Mouse (Mus musculus) ovary, postnatal 36 days (tissue): Measurements from ENCODE around the gene Mdh1.
"Not testable (repeated sequence)": the region's sequence is repeated elsewhere in the genome, so short reads cannot be mapped to it uniquely, and the experiment has no call there.

Source experiments
- DNase-seq: peaks from one replicate; pipeline ENCODE4 v3.0.0; 2022; ENCODE audit warnings: low spot score, mixed read lengths

Mdh1 gene

DNA sequence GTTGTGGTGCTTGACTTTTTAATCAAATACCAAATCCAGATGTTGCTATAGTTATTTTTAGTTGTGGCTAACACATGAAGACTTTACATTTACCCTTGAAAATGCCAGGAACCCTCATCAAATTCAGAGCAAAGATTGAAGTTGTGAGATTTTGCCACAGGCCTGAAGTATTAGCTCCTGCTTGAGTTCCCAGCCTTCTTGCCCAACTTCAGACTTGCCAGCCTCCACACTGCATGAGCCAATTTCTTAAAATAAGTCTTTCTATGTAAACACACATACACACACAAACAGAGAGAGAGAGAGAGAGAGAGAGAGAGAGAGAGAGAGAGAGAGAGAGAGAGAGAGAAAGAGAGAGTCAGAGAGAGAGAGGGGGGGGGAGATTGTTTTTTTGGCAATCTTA, 26.2 kb downstream of the Mdh1 start:
- no peak for DNase-seq

DNA sequence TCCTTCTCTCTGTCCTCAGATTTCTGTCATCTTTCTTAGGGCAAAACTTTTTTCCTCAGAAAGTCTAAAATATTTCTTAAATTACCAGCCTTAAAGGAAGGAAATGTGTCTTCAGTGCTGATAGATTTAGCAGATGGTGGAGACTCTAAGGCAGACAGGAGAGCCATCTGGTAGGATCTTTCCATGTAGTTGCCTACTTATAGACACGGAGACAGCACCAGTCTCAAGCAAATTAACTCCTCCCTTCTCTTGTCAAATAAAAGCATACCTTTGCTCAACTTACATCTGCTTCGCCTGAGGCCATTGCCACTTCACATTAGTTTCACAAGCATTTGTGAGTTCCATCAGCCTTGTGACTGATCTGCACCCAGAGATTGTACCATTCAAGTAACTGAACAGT, 27.1 kb downstream of the Mdh1 start:
- no peak for DNase-seq

DNA sequence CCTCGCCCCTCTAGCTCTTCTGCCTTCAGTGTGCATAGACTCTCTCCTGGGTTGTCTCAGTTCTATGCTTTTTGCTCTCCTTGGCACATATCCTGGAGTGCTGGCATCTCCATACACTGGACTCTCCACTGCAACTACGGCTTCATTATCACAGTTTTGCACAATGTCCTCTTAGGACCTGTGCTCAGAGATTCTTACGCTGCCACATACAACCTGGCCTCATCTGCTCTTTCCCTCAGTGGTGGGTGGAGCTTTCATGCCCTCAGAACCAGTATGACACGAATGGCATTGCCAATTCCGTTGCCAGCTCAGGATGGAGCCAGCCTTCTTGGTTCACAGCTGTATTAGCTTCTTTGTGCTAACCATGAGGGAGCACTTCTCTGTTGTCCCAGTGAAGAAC, 29.4 kb downstream of the Mdh1 start:
- no peak for DNase-seq

DNA sequence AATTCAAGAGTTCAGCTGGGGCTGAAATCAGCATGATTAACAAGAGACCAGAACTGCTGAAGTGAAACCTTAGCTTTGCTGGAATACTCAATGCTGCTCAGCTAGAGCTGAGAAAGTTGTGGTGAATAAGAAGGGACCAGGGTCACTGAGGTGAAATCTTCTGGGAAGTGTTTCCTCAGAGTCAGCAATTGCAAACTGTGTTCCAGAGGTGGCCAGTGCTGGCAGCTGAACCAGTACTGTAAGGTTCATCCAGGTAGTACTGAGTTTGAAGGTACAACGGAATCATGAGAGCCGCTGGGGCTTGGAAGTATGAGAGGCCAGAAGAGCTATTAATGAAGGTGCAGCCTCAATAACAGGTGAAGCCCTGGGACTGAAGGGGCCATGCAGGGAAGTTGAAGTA, 31.5 kb downstream of the Mdh1 start:
- no peak for DNase-seq

DNA sequence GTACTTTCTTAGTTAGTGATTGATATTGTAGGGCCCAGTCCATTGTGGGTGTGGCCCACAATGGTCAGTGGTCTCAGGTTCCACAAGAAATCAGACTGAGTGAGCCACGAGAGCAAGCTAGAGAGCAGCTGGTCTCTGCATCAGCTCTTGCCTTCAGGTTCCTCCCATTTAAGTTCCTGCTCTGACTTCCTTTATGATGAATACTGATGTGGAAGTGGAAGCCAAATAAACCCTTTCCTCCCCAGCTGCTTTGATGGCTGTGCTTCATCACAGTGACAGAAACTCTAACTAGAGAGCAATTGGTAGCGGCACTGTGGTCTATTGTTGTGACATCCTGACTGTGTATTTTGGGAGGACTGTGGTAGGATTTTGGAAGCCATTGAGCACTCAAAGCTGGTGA, 32.1 kb downstream of the Mdh1 start:
- no peak for DNase-seq

DNA sequence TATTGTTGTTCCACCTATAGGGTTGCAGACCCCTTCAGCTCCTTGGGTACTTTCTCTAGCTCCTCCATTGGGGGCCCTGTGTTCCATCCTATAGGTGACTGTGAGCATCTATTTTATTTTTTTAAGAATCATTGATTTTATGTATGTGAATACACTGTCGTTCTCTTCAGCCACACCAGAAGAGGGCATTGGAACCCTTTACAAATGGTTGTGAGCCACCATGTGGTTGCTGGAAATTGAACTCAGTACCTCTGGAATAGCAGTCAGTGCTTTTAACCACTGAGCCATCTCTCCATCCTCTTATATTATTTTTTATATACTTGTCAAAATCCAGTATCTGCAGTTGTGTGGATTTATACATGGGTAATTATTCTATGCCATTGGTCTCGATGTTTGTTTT, 41.3 kb downstream of the Mdh1 start:
- DNase-seq = not testable (repeated sequence)

DNA sequence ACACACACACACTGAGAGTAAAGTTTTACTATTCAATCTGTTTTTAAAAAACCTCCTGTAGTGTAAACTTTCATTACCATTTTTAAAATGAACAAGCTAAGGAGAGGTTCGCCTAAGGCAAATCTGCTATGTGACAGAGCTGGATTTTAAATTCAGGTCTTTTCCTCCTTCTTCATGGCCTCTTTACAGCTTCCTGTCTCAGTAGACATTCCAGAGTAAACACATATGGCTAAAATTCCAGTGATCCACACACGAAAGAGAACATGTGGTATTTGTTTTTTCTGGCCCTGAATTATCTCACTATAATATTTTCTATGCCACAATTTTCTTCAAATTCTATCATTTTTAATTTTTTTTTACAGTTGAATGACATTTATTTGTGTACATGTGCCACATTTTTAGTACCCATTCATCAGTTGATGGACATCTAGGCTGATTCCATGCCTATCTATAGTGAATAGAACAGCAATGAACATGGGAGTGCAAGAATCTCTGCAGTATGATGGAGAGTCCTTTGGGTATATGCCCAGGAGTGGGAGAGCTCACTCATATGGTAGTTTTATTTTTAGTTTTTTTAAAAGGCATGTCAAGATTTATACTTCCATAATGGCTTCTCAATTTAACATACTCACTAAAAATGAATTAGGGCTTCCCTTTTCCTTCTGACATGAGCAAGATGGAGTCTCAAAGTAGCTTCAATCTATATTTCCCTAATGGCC, 43.3 kb downstream of the Mdh1 start:
- no peak for DNase-seq

DNA sequence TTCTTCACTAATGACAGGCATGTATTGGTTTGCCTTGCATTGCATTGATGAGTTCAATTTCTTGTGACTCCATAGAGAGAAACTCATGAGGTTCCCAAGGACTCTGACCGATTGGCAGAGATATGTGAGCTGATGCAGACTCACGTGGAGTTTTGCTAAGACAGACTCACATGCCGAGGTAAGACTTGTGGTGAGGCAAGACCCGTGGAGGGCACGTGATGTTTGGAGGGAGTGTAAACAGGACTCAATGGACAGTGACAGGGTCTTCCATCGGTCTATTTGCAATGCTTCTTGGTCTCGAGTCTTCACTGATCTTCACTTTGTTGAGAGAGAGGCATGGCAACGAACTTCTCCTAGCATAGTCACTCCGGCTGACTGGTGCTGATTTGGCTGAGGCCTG, 54.4 kb downstream of the Mdh1 start:
- no peak for DNase-seq

DNA sequence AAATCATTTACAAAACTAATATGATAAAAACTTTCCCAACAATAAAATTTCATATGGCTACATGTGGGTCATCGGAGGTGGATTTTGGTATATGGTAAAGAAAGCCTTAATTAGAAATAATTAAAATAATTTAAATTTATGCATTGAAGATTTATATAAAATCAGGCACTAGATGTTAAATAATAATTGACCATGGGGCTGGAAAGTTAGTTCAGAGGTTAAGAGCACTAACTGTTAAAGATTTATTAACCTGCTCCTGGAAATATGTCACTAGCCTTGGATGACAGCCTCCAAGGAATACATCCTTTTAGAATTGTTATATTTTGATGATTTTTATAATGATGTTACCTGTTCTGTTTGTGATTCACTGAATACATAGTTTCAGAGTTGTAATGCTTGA, 55.8 kb downstream of the Mdh1 start:
- not testable (repeated sequence) for DNase-seq

DNA sequence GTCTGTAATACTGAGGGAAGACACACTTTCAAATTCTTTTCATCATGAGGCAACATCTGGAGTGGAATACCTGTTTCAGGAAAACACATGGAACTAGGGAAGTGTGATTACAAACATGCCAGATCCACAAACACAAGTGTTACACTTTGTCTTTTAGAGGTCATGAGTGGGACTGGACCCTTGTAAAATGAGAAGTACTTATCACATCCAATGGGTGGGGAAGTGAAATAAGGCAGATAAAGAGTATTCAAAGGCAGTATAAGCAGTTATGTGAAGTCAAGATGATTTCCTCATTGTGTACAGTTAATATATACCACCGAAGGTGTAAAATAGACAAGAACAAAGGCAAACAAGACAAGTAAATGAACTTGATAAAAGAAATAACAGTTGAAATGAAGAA, 61.6 kb downstream of the Mdh1 start:
- DNase-seq = not testable (repeated sequence)

DNA sequence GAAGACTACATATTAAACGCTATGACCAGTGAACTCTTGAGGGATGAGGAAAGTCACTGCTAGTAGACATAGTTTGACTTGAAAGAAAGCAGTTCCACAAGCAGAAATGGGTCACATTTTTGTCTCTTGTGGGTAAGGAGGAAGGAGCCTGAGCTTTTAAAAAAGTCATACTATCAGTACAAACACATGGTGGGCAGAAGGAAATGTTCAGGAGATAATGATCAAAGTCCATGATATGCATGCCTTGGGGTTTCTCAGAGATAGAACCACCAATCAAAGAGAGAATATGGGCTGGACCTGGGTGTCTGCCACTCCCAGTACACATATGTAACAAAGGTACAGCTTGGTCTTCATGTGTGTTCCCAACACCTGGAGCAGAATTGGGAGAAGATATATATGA, 63.5 kb downstream of the Mdh1 start:
- DNase-seq = not testable (repeated sequence)

DNA sequence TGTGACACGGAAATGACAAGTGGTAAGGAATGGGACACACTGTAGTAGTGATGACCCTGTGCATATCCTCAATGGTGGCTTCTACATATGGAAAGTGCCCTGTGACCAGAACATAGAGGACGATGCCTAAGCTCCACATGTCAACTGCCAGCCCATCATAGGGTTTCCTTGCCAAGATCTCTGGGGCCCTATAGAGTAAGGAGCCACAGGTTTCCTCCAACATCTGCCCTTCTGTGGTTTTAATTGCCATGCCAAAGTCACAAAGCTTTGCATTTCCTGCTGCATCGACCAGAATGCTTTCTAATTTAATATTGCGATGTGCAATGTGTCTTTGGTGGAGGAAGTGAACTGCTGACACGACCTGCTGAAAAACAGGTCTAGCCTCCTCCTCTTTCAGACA, 65.1 kb downstream of the Mdh1 start:
- not testable (repeated sequence) for DNase-seq
